Mouse (Mus musculus) heart, adult 2 months (tissue): Measurements from ENCODE around the gene Rai14.

Experiments
- CTCF ChIP-seq: fragments of 200-600 bp; IDR thresholded peaks from 2 replicates; pipeline ENCODE4 v1.8.1; 2022; ENCODE audit warnings: antibody characterized with exemption, mild to moderate bottlenecking, moderate library complexity
- EP300 ChIP-seq: fragments of 200-500 bp; IDR thresholded peaks from 2 replicates; pipeline ENCODE4 v1.6.1; 2011; ENCODE audit warnings: low read depth, low read length, control low read depth; ENCODE audit not compliant: insufficient read depth
- POLR2A ChIP-seq: fragments of 200-500 bp; IDR thresholded peaks from 2 replicates; pipeline ENCODE4 v1.6.1; 2011; ENCODE audit warnings: mild to moderate bottlenecking, low read depth, low read length, control low read depth; ENCODE audit not compliant: insufficient read depth

GRCm38 (mm10) chr15:10691481-10691880, 22.9 kb downstream of the Rai14 start:
- TF ChIP-seq CTCF (no peak), EP300 (no peak), POLR2A (no peak)
